Mouse (Mus musculus): Measurements from ENCODE around the gene Ccnc. TPM values are rescaled to one million over a fixed set of nuclear protein-coding genes. Genes with fewer than 3 reads are reported as not detected.

Gene Ccnc
- polyA plus RNA-seq (2015; fragmentation: Nextera tagmentation; extraction: Ambion mirVana), result 32.3 TPM in 2 replicates

DNA sequence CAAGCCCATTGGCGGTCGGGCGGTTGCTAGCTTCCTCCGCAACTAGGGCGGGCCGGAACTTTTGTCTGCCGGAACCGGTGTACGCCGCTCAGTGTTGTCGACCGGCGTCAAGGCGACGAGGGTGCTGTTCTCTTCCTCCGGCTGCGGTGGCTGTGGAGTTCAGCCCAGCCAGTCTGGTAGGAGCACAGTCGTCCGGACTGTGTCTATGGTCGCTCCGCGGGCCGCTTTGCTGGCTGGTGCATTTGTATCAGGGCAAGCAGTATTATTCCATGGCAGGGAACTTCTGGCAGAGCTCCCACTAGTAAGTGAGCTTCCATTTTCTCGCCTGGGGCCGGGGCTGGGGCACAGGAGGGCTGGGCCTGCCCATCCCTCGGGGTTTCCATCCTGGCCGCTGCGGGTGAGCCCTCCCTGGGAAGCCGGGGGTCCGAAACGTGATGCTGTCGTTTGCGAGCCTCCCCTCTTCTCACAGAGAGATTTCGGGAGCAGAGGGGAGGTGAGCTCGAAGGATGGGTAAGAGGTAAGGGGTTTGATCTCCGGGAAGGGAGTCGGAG is at the start of gene Ccnc:
Gene Ccnc (plus strand): TSS at position 87 of the 551 bp plus-strand sequence.
- Histone ChIP-seq H3K27me3 (replicated peaks; ENCODE audit: insufficient read depth, low read length) (no peaks in the 10 kb centered on the region), H3K27ac (ENCODE audit: low read length) (peak within 1 kb of the TSS; percentile 81), H3K4me1 (ENCODE audit: insufficient read depth, low read depth, low read length) (peaks cover 5% of the 10 kb centered on the region; the same call in 1 of the 2 replicates), H3K36me3 (ENCODE audit: insufficient read depth, low read length) (0 out of 2 replicates have a peak, but pooled peaks cover under 1% of the 10 kb centered on the region), H3K4me3 (ENCODE audit: low read depth, low read length) (peak within 1 kb of the TSS; percentile 83), H3K9ac (replicated peaks; ENCODE audit: low read depth) (peak within 1 kb of the TSS; percentile 69), H3K9me3 (ENCODE audit: low read length) (no peaks in the 10 kb centered on the region), H3K4me2 (replicated peaks; ENCODE audit: low read depth, low read length) (peak within 1 kb of the TSS; percentile 83)
- DNase-seq (ENCODE audit: low spot score) (peak; percentile 97), ATAC-seq (peak; percentile 99)
- WGBS, result under 1% methylated on average over 37 of the region's 37 CpGs
- TF ChIP-seq CTCF (IDR thresholded peaks at IDR 0.05), result no peak
- 0 out of 2 replicates have a peak, but pooled peaks have one; percentile 0 for TF ChIP-seq EP300 (IDR thresholded peaks at IDR 0.05)

- Histone ChIP-seq H3K4me1 (ENCODE audit: insufficient read depth, low read depth, low read length) (peaks cover 5% of the 10 kb centered on the region; the same call in 1 of the 2 replicates), H3K4me3 (ENCODE audit: low read depth, low read length) (peak overlapping the region; percentile 34), H3K9ac (replicated peaks; ENCODE audit: low read depth) (no peak overlapping the region), H3K9me3 (ENCODE audit: low read length) (no peaks in the 10 kb centered on the region), H3K27me3 (replicated peaks; ENCODE audit: insufficient read depth, low read length) (peaks cover 60% of the 10 kb centered on the region), H3K27ac (ENCODE audit: low read length) (no peak overlapping the region), H3K4me2 (replicated peaks; ENCODE audit: low read depth, low read length) (peak overlapping the region; percentile 59), H3K36me3 (ENCODE audit: insufficient read depth, low read length) (no peaks in the 10 kb centered on the region)
- TF ChIP-seq CTCF (IDR thresholded peaks at IDR 0.05) (no peak), EP300 (IDR thresholded peaks at IDR 0.05) (no peak)
- ATAC-seq (peak; percentile 17; the same call in 1 of the 2 replicates), DNase-seq (ENCODE audit: low spot score) (no peak)
- WGBS, result under 1% methylated on average over 69 of the region's 84 CpGs
Measured at GRCm38 (mm10) chr4:21678101-21678974, 49.2 kb upstream of the Ccnc start.

GRCm38 (mm10) chr4:21678975-21679623 is 48.4 kb upstream of the Ccnc start:
- Histone ChIP-seq H3K27me3 (replicated peaks; ENCODE audit: insufficient read depth, low read length) (peaks cover 67% of the 10 kb centered on the region), H3K4me3 (ENCODE audit: low read depth, low read length) (peak overlapping the region; percentile 34), H3K27ac (ENCODE audit: low read length) (no peak overlapping the region), H3K36me3 (ENCODE audit: insufficient read depth, low read length) (no peaks in the 10 kb centered on the region), H3K9me3 (ENCODE audit: low read length) (no peaks in the 10 kb centered on the region), H3K4me2 (replicated peaks; ENCODE audit: low read depth, low read length) (peak overlapping the region; percentile 59), H3K9ac (replicated peaks; ENCODE audit: low read depth) (no peak overlapping the region), H3K4me1 (ENCODE audit: insufficient read depth, low read depth, low read length) (peaks cover 5% of the 10 kb centered on the region; the same call in 1 of the 2 replicates)
- ATAC-seq, result peak; percentile 73
- WGBS, result under 1% methylated on average over 54 of the region's 79 CpGs
- peak; percentile 21 for DNase-seq (ENCODE audit: low spot score)
- TF ChIP-seq CTCF (IDR thresholded peaks at IDR 0.05), result peak; percentile 19
- TF ChIP-seq EP300 (IDR thresholded peaks at IDR 0.05), result no peak

GRCm38 (mm10) chr4:21679624-21680480 is 47.6 kb upstream of the Ccnc start:
- TF ChIP-seq CTCF (IDR thresholded peaks at IDR 0.05), result no peak
- no peak for TF ChIP-seq EP300 (IDR thresholded peaks at IDR 0.05)
- Histone ChIP-seq H3K27ac (ENCODE audit: low read length) (no peak overlapping the region), H3K4me2 (replicated peaks; ENCODE audit: low read depth, low read length) (peak overlapping the region; percentile 59), H3K9me3 (ENCODE audit: low read length) (no peaks in the 10 kb centered on the region), H3K4me3 (ENCODE audit: low read depth, low read length) (peak overlapping the region; percentile 34), H3K4me1 (ENCODE audit: insufficient read depth, low read depth, low read length) (peaks cover 5% of the 10 kb centered on the region; the same call in 1 of the 2 replicates), H3K27me3 (replicated peaks; ENCODE audit: insufficient read depth, low read length) (peaks cover 75% of the 10 kb centered on the region), H3K9ac (replicated peaks; ENCODE audit: low read depth) (no peak overlapping the region), H3K36me3 (ENCODE audit: insufficient read depth, low read length) (no peaks in the 10 kb centered on the region)
- ATAC-seq, result no peak; the same call in 1 of the 2 replicates
- DNase-seq (ENCODE audit: low spot score), result no peak
- 4% methylated on average over 42 of the region's 42 CpGs for WGBS

DNA sequence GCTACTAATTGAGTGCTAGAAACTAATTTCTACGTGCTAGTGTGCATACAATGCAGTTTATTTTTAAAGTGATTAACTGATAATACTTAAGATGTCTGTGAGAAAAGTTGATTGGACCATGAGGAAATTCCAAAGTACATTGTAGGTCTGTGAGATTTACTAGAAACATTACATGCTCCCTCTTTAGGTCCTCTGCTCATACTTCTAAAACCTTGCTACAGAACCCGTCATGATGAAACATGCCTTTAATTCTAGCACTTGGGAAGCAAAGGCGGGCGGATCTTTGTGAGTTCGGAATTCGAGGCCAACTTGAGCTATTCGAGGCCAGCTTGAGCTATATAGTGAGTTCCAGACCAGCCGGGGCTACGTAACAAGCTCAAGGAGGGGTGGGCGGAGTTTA is 46.5 kb upstream of the Ccnc start:
- H3K4me1 ChIP-seq (ENCODE audit: insufficient read depth, low read depth, low read length), result peaks cover 5% of the 10 kb centered on the region; the same call in 1 of the 2 replicates
- H3K27ac ChIP-seq (ENCODE audit: low read length), result no peak overlapping the region
- DNase-seq (ENCODE audit: low spot score), result no peak
- no peak for ATAC-seq
- H3K27me3 ChIP-seq (replicated peaks; ENCODE audit: insufficient read depth, low read length), result peaks cover 86% of the 10 kb centered on the region
- 7% methylated on average over 10 of the region's 10 CpGs for WGBS
- TF ChIP-seq CTCF (IDR thresholded peaks at IDR 0.05), result no peak
- no peak for TF ChIP-seq EP300 (IDR thresholded peaks at IDR 0.05)
- no peaks in the 10 kb centered on the region for H3K36me3 ChIP-seq (ENCODE audit: insufficient read depth, low read length)
- H3K9me3 ChIP-seq (ENCODE audit: low read length), result no peaks in the 10 kb centered on the region
- no peak overlapping the region for H3K9ac ChIP-seq (replicated peaks; ENCODE audit: low read depth)
- no peak overlapping the region for H3K4me3 ChIP-seq (ENCODE audit: low read depth, low read length)
- H3K4me2 ChIP-seq (replicated peaks; ENCODE audit: low read depth, low read length), result no peak overlapping the region
